Mouse (Mus musculus) erythroblast, embryonic 14.5 days (primary cell): ENCODE data around the gene Il19.

Source experiments
- GATA1 ChIP-seq: IDR thresholded peaks from 2 replicates; pipeline ENCODE4 v1.6.1; 2012; ENCODE audit warnings: low read length, inconsistent platforms, mixed read lengths
- TAL1 ChIP-seq: IDR thresholded peaks from 3 replicates; pipeline ENCODE4 v1.6.1; 2012; ENCODE audit warnings: low read length, inconsistent platforms, mixed read lengths

DNA sequence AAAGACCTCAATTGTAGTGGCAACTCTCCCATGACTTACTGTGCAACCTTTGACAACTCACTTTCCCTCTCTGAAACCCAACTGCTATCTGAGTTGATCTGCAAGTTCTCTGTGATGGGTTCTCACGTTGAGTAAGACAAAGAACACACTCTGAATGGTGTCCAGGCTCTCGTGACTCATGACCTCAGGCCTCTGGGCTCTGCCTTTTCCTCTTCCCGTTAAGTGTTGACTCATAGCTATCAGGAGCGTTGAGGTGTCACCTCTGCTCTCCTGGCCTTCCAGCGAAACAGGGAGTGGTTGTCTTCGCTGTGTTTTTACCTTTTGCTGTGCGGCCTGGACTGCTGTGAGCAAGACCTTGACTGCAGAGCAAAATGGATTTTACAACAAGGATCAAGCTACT lies 37.4 kb downstream of the Il19 start:
- TF ChIP-seq GATA1 (no peak), TAL1 (no peak)
